8 mouse cellular contexts compared by ENCODE assay signal in the genomic region with DNA sequence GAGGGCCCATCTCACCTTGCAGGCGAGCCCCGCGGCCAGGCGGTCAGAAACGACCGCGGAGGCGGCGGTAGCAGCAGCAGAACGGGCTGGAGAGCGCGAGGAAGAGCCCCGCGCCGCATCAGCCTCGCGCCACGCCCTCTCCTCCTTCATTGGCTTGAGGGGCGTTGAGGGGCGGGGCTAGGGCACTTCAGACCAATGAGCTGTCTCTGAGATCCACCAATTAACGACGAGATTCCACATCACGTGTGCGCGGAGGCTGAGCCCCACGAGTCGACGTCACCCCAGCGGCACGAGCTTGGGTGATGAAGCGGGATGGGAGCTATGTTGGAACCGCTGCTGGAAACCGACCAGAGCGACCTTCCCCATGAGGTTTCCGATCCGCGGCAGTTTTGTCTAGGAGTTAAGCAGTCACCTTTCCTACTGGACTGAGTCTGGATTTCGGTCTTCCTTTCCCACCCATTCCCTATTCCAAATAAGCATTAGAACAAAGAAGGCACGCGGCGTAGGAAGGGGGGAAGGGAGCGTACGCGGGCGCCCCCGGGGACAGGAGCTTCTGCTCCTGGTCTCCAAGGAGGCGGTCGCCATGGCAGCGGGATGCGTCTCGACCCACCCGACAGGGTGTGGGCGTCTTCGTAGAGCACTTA. TPM values are rescaled to one million over a fixed set of nuclear protein-coding genes. Genes with fewer than 3 reads are reported as not detected.
A peak's percentile ranks its signal among the peaks of the same experiment; 100 is the strongest.
DNase-seq lines count a peak whose midpoint lies in the region; ATAC-seq lines count a peak whose summit lies in the region.

Gene 1700037H04Rik, minus strand, starts transcription at position 144 of the 644 bp plus-strand sequence.

- peak within 1 kb of the TSS; percentile 85 for H3K4me2 ChIP-seq in forebrain, embryonic 14.5 days (ENCODE audit: low read length)
- peak within 1 kb of the TSS; percentile 83 for H3K4me2 ChIP-seq in neural tube, embryonic 15.5 days

- H3K36me3 ChIP-seq in forebrain, embryonic 14.5 days (ENCODE audit: control insufficient read depth, insufficient read depth, low read length), result no peaks in the 10 kb centered on the region
- H3K36me3 ChIP-seq in neural tube, embryonic 15.5 days, result no peaks in the 10 kb centered on the region; the same call in 1 of the 2 replicates

- peak within 1 kb of the TSS; percentile 73 for H3K4me3 ChIP-seq in forebrain, embryonic 14.5 days (ENCODE audit: low read depth, low read length)
- peak within 1 kb of the TSS; percentile 85 for H3K4me3 ChIP-seq in neural tube, embryonic 15.5 days (replicated peaks)

- peak within 1 kb of the TSS; percentile 91 for H3K27ac ChIP-seq in forebrain, embryonic 14.5 days (ENCODE audit: low read depth, low read length)
- peak within 1 kb of the TSS; percentile 93 for H3K27ac ChIP-seq in neural tube, embryonic 15.5 days (replicated peaks)

- DNase-seq in ES-CJ7 (ENCODE audit: low read depth, low spot score), result peak; percentile 100
- DNase-seq in cerebellum, adult 11 months, result peak; percentile 95
- peak; percentile 100 for DNase-seq in forebrain, embryonic 14.5 days (ENCODE audit: low spot score)
- peak; percentile 96 for DNase-seq in heart, postnatal 14 days
- peak; percentile 97 for DNase-seq in layer of hippocampus, adult 11-12 months (ENCODE audit: low spot score)
- DNase-seq in lung, adult 18-20 months, result peak; percentile 97 to 98
- DNase-seq in testis, postnatal 14 days (ENCODE audit: low spot score), result peak; percentile 98

- intact Hi-C loops in heart, postnatal 14 days (cut with DNase I), result loop anchor here (1.0 to 5.0 kb wide), 2 partner anchors 66 to 257 kb away; no protein-coding TSS in a partner anchor

- WGBS in forebrain, embryonic 14.5 days, result under 1% methylated on average over 54 of the region's 54 CpGs
- under 1% methylated on average over 54 of the region's 54 CpGs for WGBS in neural tube, embryonic 15.5 days

- H3K4me1 ChIP-seq in forebrain, embryonic 14.5 days (ENCODE audit: control insufficient read depth, insufficient read depth, low read length), result peaks cover 6% of the 10 kb centered on the region
- H3K4me1 ChIP-seq in neural tube, embryonic 15.5 days, result peaks cover 41% of the 10 kb centered on the region

- H3K9ac ChIP-seq in forebrain, embryonic 14.5 days (ENCODE audit: low read length), result peak within 1 kb of the TSS; percentile 80
- H3K9ac ChIP-seq in neural tube, embryonic 15.5 days (replicated peaks), result peak within 1 kb of the TSS; percentile 83

- no peaks in the 10 kb centered on the region for H3K27me3 ChIP-seq in forebrain, embryonic 14.5 days (replicated peaks; ENCODE audit: control insufficient read depth, insufficient read depth, low read length)
- no peaks in the 10 kb centered on the region for H3K27me3 ChIP-seq in neural tube, embryonic 15.5 days (replicated peaks)

- peak; percentile 98 for ATAC-seq in forebrain, embryonic 14.5 days
- ATAC-seq in neural tube, embryonic 15.5 days (ENCODE audit: low FRiP score), result peak; percentile 99

- H3K9me3 ChIP-seq in forebrain, embryonic 14.5 days (replicated peaks; ENCODE audit: control insufficient read depth, low read length), result no peaks in the 10 kb centered on the region
- no peaks in the 10 kb centered on the region for H3K9me3 ChIP-seq in neural tube, embryonic 15.5 days (replicated peaks)

RNA-seq across cellular contexts. Expression of gene 1700037H04Rik, which starts in this region (rescaled TPM):
- 110 and 112 TPM in 2 replicates for polyA plus RNA-seq in forebrain, embryonic 14.5 days (2014; fragmentation: Nextera tagmentation; extraction: Ambion mirVana)
- 10 to 100 TPM; 11.1 to 12.2 TPM for total RNA-seq in heart, postnatal 14 days (2021)
- 79.1 and 83.2 TPM in 2 replicates for polyA plus RNA-seq in neural tube, embryonic 15.5 days (2015; fragmentation: Nextera tagmentation; extraction: Ambion mirVana)

Comparison
In these comparisons a context has a peak if more than half of its experiments do, and no peak if none do; other contexts are left out.
1. Peak in every context shown above with its lines: DNase-seq, ATAC-seq, H3K4me3 ChIP-seq and H3K27ac ChIP-seq.